Mouse (Mus musculus) limb, embryonic 15.5 days (tissue): ENCODE data around the gene Gpx2. TPM values are rescaled to one million over a fixed set of nuclear protein-coding genes. Genes with fewer than 3 reads are reported as not detected.
"Not testable (repeated sequence)": the region's sequence is repeated elsewhere in the genome, so short reads cannot be mapped to it uniquely, and the experiment has no call there.

ENCODE experiments used
- ATAC-seq: fragments of 200-750 bp; cut with Nextera tagmentation; 2 replicates; pipeline ENCODE4 v1.8.0; 2017; ENCODE audit warnings: low read depth, moderate TSS enrichment; ENCODE audit not compliant: insufficient number of reproducible peaks, low FRiP score, low TSS enrichment
- H3K27ac ChIP-seq: fragments of 300-500 bp; sonication (generic); 2 replicates; pipeline ENCODE4 v1.5.1; 2015; ENCODE audit warnings: moderate library complexity, mild to moderate bottlenecking, inconsistent platforms
- H3K27me3 ChIP-seq: fragments of 300-500 bp; sonication (generic); 2 replicates; pipeline ENCODE4 v1.6.1; 2015; ENCODE audit warnings: inconsistent platforms
- H3K36me3 ChIP-seq: fragments of 300-500 bp; sonication (generic); 2 replicates; pipeline ENCODE4 v1.6.1; 2015; ENCODE audit warnings: inconsistent platforms
- H3K4me1 ChIP-seq: fragments of 300-500 bp; sonication (generic); 2 replicates; pipeline ENCODE4 v1.6.1; 2015; ENCODE audit warnings: inconsistent platforms
- H3K4me2 ChIP-seq: fragments of 300-500 bp; sonication (generic); 2 replicates; pipeline ENCODE4 v1.6.1; 2015; ENCODE audit warnings: mild to moderate bottlenecking, inconsistent platforms
- H3K4me3 ChIP-seq: fragments of 300-500 bp; sonication (generic); 2 replicates; pipeline ENCODE4 v1.5.1; 2015; ENCODE audit warnings: mild to moderate bottlenecking, inconsistent platforms
- H3K9ac ChIP-seq: fragments of 300-500 bp; sonication (generic); 2 replicates; pipeline ENCODE4 v1.6.1; 2015; ENCODE audit warnings: inconsistent platforms
- H3K9me3 ChIP-seq: fragments of 300-500 bp; sonication (generic); 2 replicates; pipeline ENCODE4 v1.6.1; 2016; ENCODE audit warnings: inconsistent platforms
- WGBS: fragments of 180-500 bp; shearing (Covaris S2); methylation state at CpG from one replicate; pipeline ENCODE4 v1.1.7; 2015; 5-methylcytosine and 5-hydroxymethylcytosine counted together
- polyA plus RNA-seq: library from polyadenylated mRNA; unstranded; fragments of >200 nt; fragmentation: Nextera tagmentation; extraction: Ambion mirVana; gene quantifications from 2 replicates; pipeline ENCODE4 v1.2.1, GENCODE M21; 2015

Gpx2 gene
- polyA plus RNA-seq, 1 experiment from 2014 or later, result 0.41 TPM

- H3K4me3 ChIP-seq, result no peak overlapping the region
- H3K4me1 ChIP-seq, result no peaks in the 10 kb centered on the region
- H3K9ac ChIP-seq, result no peak overlapping the region
- H3K27ac ChIP-seq, result no peak overlapping the region
- WGBS, result 91% methylated on average over 10 of the region's 10 CpGs
- ATAC-seq, result no peak
- H3K36me3 ChIP-seq, result no peaks in the 10 kb centered on the region
- H3K4me2 ChIP-seq, result no peak overlapping the region
- no peaks in the 10 kb centered on the region for H3K27me3 ChIP-seq
- no peaks in the 10 kb centered on the region for H3K9me3 ChIP-seq
Measured at GRCm38 (mm10) chr12:76803028-76803427, 7.7 kb upstream of the Gpx2 start.

DNA sequence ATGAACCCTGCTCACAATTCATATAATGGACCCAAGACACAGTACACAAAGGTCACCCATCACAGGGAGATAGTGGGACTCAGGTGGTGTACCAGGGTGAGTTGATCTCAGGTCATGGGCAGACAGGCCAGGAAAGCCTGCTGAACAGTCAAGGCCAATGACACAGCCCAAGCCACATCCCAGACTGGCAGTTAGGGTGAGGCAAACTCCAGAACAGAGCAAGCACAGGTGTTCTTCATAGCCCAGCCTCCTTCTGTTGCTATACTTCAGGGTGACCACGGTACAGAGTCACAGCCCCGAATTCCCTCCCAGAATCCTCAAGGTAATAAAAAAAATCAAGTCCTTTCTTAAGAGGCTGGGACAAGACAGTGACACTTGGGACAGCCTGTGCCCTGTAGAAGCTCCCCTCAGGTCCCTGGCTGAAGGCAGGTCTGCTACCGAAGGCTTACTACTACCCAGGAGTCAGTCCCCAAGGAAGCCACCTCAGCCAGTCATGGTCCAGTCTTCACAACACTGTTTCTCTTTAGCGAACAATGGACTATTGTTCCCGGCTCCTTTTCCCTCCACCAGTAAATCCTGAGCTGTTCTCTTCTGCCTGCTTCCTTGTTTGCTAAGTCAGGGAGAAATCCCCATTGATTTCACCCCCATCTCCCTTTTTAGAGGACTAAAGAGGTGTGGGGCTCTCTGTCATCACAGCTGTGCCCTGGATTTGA lies 2.8 kb upstream of the Gpx2 start:
- Histone ChIP-seq H3K4me2 (no peak overlapping the region), H3K4me3 (no peak overlapping the region), H3K27me3 (no peaks in the 10 kb centered on the region), H3K9ac (no peak overlapping the region), H3K27ac (no peak overlapping the region), H3K36me3 (no peaks in the 10 kb centered on the region), H3K9me3 (no peaks in the 10 kb centered on the region), H3K4me1 (no peaks in the 10 kb centered on the region)
- no peak for ATAC-seq
- WGBS, result 77% methylated on average over 5 of the region's 5 CpGs

DNA sequence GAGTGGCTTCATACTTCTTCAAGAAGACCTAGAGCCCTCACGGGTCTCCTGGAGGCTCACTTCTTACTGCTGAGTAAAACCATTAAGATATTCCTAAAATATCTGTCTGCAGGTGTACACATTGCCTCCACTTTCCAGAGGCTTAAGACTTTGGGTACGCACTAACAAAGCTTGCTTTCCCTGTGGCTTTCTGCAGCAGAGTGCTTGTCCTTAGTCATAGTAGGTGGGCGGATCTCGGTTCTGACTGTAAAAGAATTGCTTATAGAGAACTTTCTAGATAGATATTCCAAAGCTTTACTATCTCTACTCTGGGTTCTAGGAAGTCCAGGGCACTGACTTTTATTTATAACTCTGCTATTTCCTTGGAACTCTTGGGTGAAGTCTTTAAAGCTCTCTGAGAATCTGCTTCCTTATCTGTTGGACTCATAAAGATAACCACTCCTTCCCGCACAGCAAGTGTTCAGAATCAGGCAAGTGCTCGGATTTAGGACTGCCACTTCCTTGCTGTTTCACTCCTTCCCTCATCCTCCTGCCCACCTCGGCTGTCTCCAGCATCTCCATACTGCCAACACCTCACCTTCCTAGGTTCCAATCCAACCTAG lies 1.7 kb upstream of the Gpx2 start:
- 79% methylated on average over 7 of the region's 7 CpGs for WGBS
- no peak overlapping the region for H3K4me3 ChIP-seq
- no peaks in the 10 kb centered on the region for H3K36me3 ChIP-seq
- no peak for ATAC-seq
- no peaks in the 10 kb centered on the region for H3K9me3 ChIP-seq
- no peak overlapping the region for H3K27ac ChIP-seq
- no peaks in the 10 kb centered on the region for H3K4me1 ChIP-seq
- no peaks in the 10 kb centered on the region for H3K27me3 ChIP-seq
- no peak overlapping the region for H3K4me2 ChIP-seq
- H3K9ac ChIP-seq, result no peak overlapping the region

- H3K9ac ChIP-seq, H3K4me3 ChIP-seq, H3K9me3 ChIP-seq, ATAC-seq, H3K36me3 ChIP-seq, H3K27me3 ChIP-seq, H3K4me1 ChIP-seq, H3K4me2 ChIP-seq, H3K27ac ChIP-seq: not testable (repeated sequence)
- 46% methylated on average over 14 of the region's 14 CpGs for WGBS
Measured at GRCm38 (mm10) chr12:76792540-76792939, 2.8 kb downstream of the Gpx2 start.

- no peaks in the 10 kb centered on the region for H3K4me1 ChIP-seq
- ATAC-seq, result no peak
- no peaks in the 10 kb centered on the region for H3K36me3 ChIP-seq
- H3K9me3 ChIP-seq, result no peaks in the 10 kb centered on the region
- H3K9ac ChIP-seq, result no peak overlapping the region
- WGBS, result 60% methylated on average over 8 of the region's 8 CpGs
- H3K27me3 ChIP-seq, result no peaks in the 10 kb centered on the region
- no peak overlapping the region for H3K4me3 ChIP-seq
- H3K4me2 ChIP-seq, result no peak overlapping the region
- H3K27ac ChIP-seq, result no peak overlapping the region
Measured at GRCm38 (mm10) chr12:76790446-76791084, 4.8 kb downstream of the Gpx2 start.

- no peak for ATAC-seq
- WGBS, result 68% methylated on average over 10 of the region's 10 CpGs
- Histone ChIP-seq H3K36me3 (peaks cover 5% of the 10 kb centered on the region; the same call in 1 of the 2 replicates), H3K27me3 (no peaks in the 10 kb centered on the region), H3K4me1 (no peaks in the 10 kb centered on the region), H3K9me3 (no peaks in the 10 kb centered on the region), H3K4me2 (no peak overlapping the region), H3K27ac (no peak overlapping the region), H3K9ac (no peak overlapping the region), H3K4me3 (no peak overlapping the region)
Measured at GRCm38 (mm10) chr12:76784056-76784619, 11.2 kb downstream of the Gpx2 start.

DNA sequence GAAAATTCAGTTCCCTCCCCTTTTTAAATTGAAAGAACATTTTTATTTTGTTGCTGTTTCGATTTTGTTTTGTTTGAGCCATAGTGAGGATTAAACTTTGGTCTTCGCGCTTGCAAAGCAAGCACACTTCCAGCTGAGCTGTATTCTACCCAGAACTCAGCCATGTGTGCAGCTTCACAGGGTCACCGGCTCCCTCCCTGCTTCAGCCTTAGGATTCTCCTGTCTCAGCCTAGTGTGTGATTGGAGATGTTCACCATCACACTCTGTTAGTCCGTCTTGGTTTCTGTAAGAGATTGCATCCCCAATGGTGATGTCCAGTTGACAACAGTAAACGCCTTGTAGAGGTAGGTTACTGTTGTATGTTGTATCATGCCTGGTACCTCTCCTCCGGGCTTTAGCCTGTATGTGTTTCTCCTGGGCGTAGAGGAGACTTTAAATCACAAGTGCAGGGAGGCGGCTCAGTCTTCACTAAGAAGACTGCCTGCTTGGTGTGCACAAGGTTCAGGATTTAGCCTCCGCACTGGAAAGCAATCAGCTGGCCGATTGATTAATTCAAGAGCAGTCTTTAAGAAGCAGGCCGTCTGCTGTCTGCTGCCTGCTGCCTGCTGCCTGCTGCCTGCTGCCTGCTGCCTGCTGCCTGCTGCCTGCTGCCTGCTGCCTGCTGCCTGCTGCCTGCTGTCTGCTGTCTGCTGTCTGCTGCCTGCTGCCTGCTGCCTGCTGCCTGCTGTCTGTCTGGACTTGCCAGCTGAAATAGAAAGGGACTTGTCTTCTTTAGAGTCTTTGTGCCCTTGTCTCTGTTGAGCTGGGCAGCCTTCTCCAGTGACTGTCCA lies 14.5 kb downstream of the Gpx2 start:
- Histone ChIP-seq H3K4me2 (no peak overlapping the region), H3K27ac (no peak overlapping the region), H3K4me3 (no peak overlapping the region), H3K27me3 (no peaks in the 10 kb centered on the region), H3K9me3 (no peaks in the 10 kb centered on the region), H3K4me1 (no peaks in the 10 kb centered on the region), H3K36me3 (peaks cover 13% of the 10 kb centered on the region), H3K9ac (no peak overlapping the region)
- WGBS, result 71% methylated on average over 12 of the region's 12 CpGs
- no peak for ATAC-seq

- H3K4me3 ChIP-seq, result no peak overlapping the region
- peaks cover 13% of the 10 kb centered on the region for H3K36me3 ChIP-seq
- H3K27ac ChIP-seq, result no peak overlapping the region
- 88% methylated on average over 5 of the region's 5 CpGs for WGBS
- no peaks in the 10 kb centered on the region for H3K27me3 ChIP-seq
- no peak for ATAC-seq
- no peak overlapping the region for H3K9ac ChIP-seq
- H3K4me1 ChIP-seq, result no peaks in the 10 kb centered on the region
- H3K9me3 ChIP-seq, result no peaks in the 10 kb centered on the region
- no peak overlapping the region for H3K4me2 ChIP-seq
Measured at GRCm38 (mm10) chr12:76779951-76780350, 15.4 kb downstream of the Gpx2 start.

- no peak for ATAC-seq
- Histone ChIP-seq H3K9me3 (no peaks in the 10 kb centered on the region), H3K4me2 (no peak overlapping the region), H3K4me1 (no peaks in the 10 kb centered on the region), H3K27me3 (no peaks in the 10 kb centered on the region), H3K9ac (no peak overlapping the region), H3K36me3 (peaks cover 13% of the 10 kb centered on the region), H3K27ac (no peak overlapping the region), H3K4me3 (no peak overlapping the region)
- 82% methylated on average over 10 of the region's 10 CpGs for WGBS
Measured at GRCm38 (mm10) chr12:76778305-76779083, 16.9 kb downstream of the Gpx2 start.

- Histone ChIP-seq H3K27ac (no peak overlapping the region), H3K4me1 (no peaks in the 10 kb centered on the region), H3K4me2 (no peak overlapping the region), H3K9me3 (no peaks in the 10 kb centered on the region), H3K9ac (no peak overlapping the region), H3K4me3 (no peak overlapping the region), H3K36me3 (peaks cover 13% of the 10 kb centered on the region), H3K27me3 (no peaks in the 10 kb centered on the region)
- ATAC-seq, result no peak
Measured at GRCm38 (mm10) chr12:76777845-76778244, 17.5 kb downstream of the Gpx2 start.

DNA sequence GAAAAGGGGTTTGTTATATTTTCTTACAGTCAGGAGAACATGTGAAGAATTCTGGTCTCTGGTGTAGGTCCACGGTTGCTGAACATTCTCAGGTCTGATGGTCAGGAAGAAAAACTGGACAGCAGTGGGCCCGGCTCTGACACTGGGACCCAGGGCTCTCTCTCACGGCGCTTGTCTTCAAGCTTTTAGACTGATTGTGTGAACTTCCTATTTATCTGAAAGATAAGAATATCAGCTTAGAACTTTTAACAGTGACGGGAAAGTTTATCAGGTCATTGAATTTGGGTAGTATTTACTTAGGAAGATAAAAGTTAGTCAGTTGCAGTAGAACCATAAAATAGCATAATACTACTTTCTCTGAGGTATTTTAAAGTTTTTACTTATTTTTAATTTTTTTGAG lies 18.5 kb downstream of the Gpx2 start:
- no peak overlapping the region for H3K9ac ChIP-seq
- no peak overlapping the region for H3K4me2 ChIP-seq
- no peaks in the 10 kb centered on the region for H3K9me3 ChIP-seq
- ATAC-seq, result no peak
- WGBS, result 89% methylated on average over 5 of the region's 5 CpGs
- no peaks in the 10 kb centered on the region for H3K27me3 ChIP-seq
- H3K36me3 ChIP-seq, result peaks cover 13% of the 10 kb centered on the region
- H3K27ac ChIP-seq, result no peak overlapping the region
- H3K4me1 ChIP-seq, result no peaks in the 10 kb centered on the region
- H3K4me3 ChIP-seq, result no peak overlapping the region
